Mouse (Mus musculus): ENCODE data around the gene Hist1h3c. TPM values are rescaled to one million over a fixed set of nuclear protein-coding genes. Genes with fewer than 3 reads are reported as not detected.
A peak's percentile ranks its signal among the peaks of the same experiment; 100 is the strongest.
"Not testable (repeated sequence)": the region's sequence is repeated elsewhere in the genome, so short reads cannot be mapped to it uniquely, and the experiment has no call there.

Hist1h3c gene
- 10 to 100 TPM; 20.5 to 26.8 TPM for total RNA-seq (2021)
- long read RNA-seq, experiment 1: 0 reads
- long read RNA-seq, experiment 2: 0 reads

GRCm38 (mm10) chr13:23745381-23746161, at the start of gene Hist1h3c:
TSS of gene Hist1h3c (minus strand) at chr13:23745602.
- peak; percentile 77 to 86 for DNase-seq

GRCm38 (mm10) chr13:23792520-23792919, 47.1 kb upstream of the Hist1h3c start:
- peak; percentile 39 to 66 for DNase-seq

GRCm38 (mm10) chr13:23779025-23779424, 33.6 kb upstream of the Hist1h3c start:
- DNase-seq: no peak

GRCm38 (mm10) chr13:23778339-23778738, 32.9 kb upstream of the Hist1h3c start:
- no peak for DNase-seq

- DNase-seq: peak; percentile 57 to 58
Measured at GRCm38 (mm10) chr13:23772561-23773313, 27.3 kb upstream of the Hist1h3c start.

GRCm38 (mm10) chr13:23769613-23770012, 24.2 kb upstream of the Hist1h3c start, which contains the start of gene Trim38:
TSS of gene Trim38 (plus strand) at chr13:23769913.
- DNase-seq: not testable (repeated sequence)

- DNase-seq: no peak
Measured at GRCm38 (mm10) chr13:23768834-23769397, 23.5 kb upstream of the Hist1h3c start.

- DNase-seq: peak in 1 of 2 experiments; percentile 17
Measured at GRCm38 (mm10) chr13:23766772-23767171, 21.4 kb upstream of the Hist1h3c start.

GRCm38 (mm10) chr13:23765172-23765513, 19.7 kb upstream of the Hist1h3c start:
- no peak for DNase-seq

GRCm38 (mm10) chr13:23764324-23765171, 19.1 kb upstream of the Hist1h3c start:
- DNase-seq: no peak

- peak; percentile 83 to 90 for DNase-seq
Measured at GRCm38 (mm10) chr13:23763586-23764323, 18.4 kb upstream of the Hist1h3c start, which contains the start of gene Hist1h1a. TSS of gene Hist1h1a (plus strand) at chr13:23763666.

- no peak for DNase-seq
Measured at GRCm38 (mm10) chr13:23763242-23763585, 17.8 kb upstream of the Hist1h3c start.

GRCm38 (mm10) chr13:23761871-23762821, 16.7 kb upstream of the Hist1h3c start, which contains the start of gene Hist1h3a:
TSS of gene Hist1h3a (minus strand) at chr13:23762386.
- DNase-seq: peak; percentile 56 to 67

- DNase-seq: peak; percentile 98
Measured at GRCm38 (mm10) chr13:23760972-23761864, 15.8 kb upstream of the Hist1h3c start, which contains the start of gene Hist1h4a. TSS of gene Hist1h4a (minus strand) at chr13:23761230.

GRCm38 (mm10) chr13:23760240-23760971, 15.0 kb upstream of the Hist1h3c start:
- DNase-seq: no peak

GRCm38 (mm10) chr13:23759916-23760239, 14.5 kb upstream of the Hist1h3c start:
- DNase-seq: no peak

- DNase-seq: no peak
Measured at GRCm38 (mm10) chr13:23759251-23759771, 13.9 kb upstream of the Hist1h3c start.

GRCm38 (mm10) chr13:23757921-23758320, 12.5 kb upstream of the Hist1h3c start:
- DNase-seq: no peak

Data from adrenal gland, postnatal 36 days (tissue).